Mouse (Mus musculus) layer of hippocampus, postnatal 10 days (tissue): ENCODE measurements around the gene Gm45785. TPM values are rescaled to one million over a fixed set of nuclear protein-coding genes. Genes with fewer than 3 reads are reported as not detected.

ENCODE experiments used
- total RNA-seq, 2 experiments: library from RNA; stranded (reverse); gene quantifications; 2 replicates each; pipeline ENCODE4 v1.2.3; 2021

Gene Gm45785
- total RNA-seq, 2 experiments from 2014 or later, result 0.40 to 0.73 TPM

Other genes starting within 250 kb of the Gm45785 start
- not detected for gene Olfr61, start 227.4 kb downstream of the Gm45785 start, total RNA-seq
- not detected for gene Olfr53, start 209.9 kb downstream of the Gm45785 start, total RNA-seq
- under 1 TPM; 0.09 to 0.14 TPM for gene Olfr539, start 196.4 kb downstream of the Gm45785 start, total RNA-seq
- under 1 TPM in 1 of 2 experiments, not detected in 1; 0.11 TPM for gene Olfr45, start 174.4 kb downstream of the Gm45785 start, total RNA-seq
- gene Olfr541, start 159.1 kb downstream of the Gm45785 start, total RNA-seq, result not detected
- gene Cyp2e1, start 92.6 kb downstream of the Gm45785 start, total RNA-seq, result not detected
- not detected for gene Syce1, start 68.5 kb downstream of the Gm45785 start, total RNA-seq
- gene Zfp941, start 34.2 kb downstream of the Gm45785 start, total RNA-seq, result 1 to 10 TPM; 8.5 to 9.3 TPM
- 1 to 10 TPM in 1 of 2 experiments, not detected in 1; 1.2 TPM for gene Urah, start 21.3 kb downstream of the Gm45785 start, total RNA-seq
- not detected for gene Scgb1c1, start 10.8 kb downstream of the Gm45785 start, total RNA-seq
- not detected for gene Odf3, start 8.5 kb downstream of the Gm45785 start, total RNA-seq
- 100 to 1,000 TPM in 1 of 2 experiments, 10 to 100 TPM in 1; 91.1 to 106 TPM for gene Ric8a, start 626 bp upstream of the Gm45785 start, total RNA-seq
- gene Bet1l, start 1.2 kb upstream of the Gm45785 start, total RNA-seq, result 10 to 100 TPM; 27.2 to 28.1 TPM
- 100 to 1,000 TPM; 151 to 155 TPM for gene Psmd13, start 25.6 kb upstream of the Gm45785 start, total RNA-seq
- gene Sirt3, start 26.0 kb upstream of the Gm45785 start, total RNA-seq, result 10 to 100 TPM; 46.0 to 48.6 TPM
- gene Cox8b, start 44.1 kb upstream of the Gm45785 start, total RNA-seq, result not detected
- gene Nlrp6, start 64.6 kb upstream of the Gm45785 start, total RNA-seq, result under 1 TPM; 0.27 to 0.53 TPM
- 1 to 10 TPM; 4.2 to 5.0 TPM for gene Pgghg, start 85.1 kb upstream of the Gm45785 start, total RNA-seq
- not detected for gene Ifitm5, start 94.0 kb upstream of the Gm45785 start, total RNA-seq
- gene Gm45717, start 99.6 kb upstream of the Gm45785 start, total RNA-seq, result not detected
- gene Ifitm2, start 99.7 kb upstream of the Gm45785 start, total RNA-seq, result 10 to 100 TPM; 20.3 to 27.0 TPM
- 1 to 10 TPM; 3.6 to 5.5 TPM for gene Ifitm1, start 110.9 kb upstream of the Gm45785 start, total RNA-seq
- 10 to 100 TPM; 13.0 TPM for gene Ifitm3, start 154.4 kb upstream of the Gm45785 start, total RNA-seq
- gene Ifitm6, start 161.6 kb upstream of the Gm45785 start, total RNA-seq, result not detected
- gene Gm17387, start 172.8 kb upstream of the Gm45785 start, total RNA-seq, result not detected
- 100 to 1,000 TPM; 103 to 123 TPM for gene B4galnt4, start 204.8 kb upstream of the Gm45785 start, total RNA-seq
- gene Pkp3, start 221.9 kb upstream of the Gm45785 start, total RNA-seq, result not detected
- gene Sigirr, start 244.2 kb upstream of the Gm45785 start, total RNA-seq, result 1 to 10 TPM; 2.1 to 2.5 TPM